Mouse (Mus musculus) testis, postnatal 14 days (tissue): ENCODE measurements around the gene Rabggta.

Source experiments
- DNase-seq: peaks from one replicate; pipeline ENCODE4 v3.0.0; 2021; ENCODE audit warnings: low spot score

Rabggta gene

DNA sequence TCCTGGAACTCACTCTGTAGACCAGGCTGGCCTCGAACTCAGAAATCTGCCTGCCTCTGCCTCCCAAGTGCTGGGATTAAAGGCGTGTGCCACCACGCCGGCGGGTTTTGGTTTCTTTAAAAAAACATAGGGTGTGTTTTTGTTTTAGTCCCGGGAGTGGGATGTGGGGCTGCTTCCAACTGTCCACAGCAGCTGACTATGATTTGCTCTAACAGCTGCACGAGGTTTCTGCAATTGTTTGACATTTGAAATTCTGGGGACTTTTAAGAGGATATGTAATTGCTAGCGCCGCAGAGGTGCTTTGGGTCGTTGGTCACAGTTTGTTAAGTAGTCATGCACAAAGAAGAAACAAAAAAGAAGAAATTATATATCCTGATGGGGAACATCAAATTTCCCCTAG, 32.6 kb downstream of the Rabggta start:
- no peak for DNase-seq

DNA sequence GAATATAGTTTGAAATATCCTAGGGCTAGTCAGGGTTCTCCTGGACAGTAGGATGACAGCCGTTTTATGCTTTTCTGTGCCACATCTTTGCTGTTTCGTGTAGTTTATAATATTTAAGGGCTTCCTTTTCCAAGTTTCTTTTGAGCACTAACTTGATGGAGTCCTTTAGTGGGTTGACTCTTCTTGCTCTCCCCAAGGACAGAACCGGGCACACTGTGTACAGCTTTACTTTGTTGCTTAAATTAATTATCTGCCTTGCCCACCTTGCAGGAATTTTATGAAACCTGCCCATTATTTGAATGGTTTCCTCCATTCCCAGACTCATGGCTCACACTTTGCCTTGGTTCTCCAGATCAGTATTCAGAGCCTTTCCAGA, 40.0 kb downstream of the Rabggta start:
- DNase-seq: no peak

DNA sequence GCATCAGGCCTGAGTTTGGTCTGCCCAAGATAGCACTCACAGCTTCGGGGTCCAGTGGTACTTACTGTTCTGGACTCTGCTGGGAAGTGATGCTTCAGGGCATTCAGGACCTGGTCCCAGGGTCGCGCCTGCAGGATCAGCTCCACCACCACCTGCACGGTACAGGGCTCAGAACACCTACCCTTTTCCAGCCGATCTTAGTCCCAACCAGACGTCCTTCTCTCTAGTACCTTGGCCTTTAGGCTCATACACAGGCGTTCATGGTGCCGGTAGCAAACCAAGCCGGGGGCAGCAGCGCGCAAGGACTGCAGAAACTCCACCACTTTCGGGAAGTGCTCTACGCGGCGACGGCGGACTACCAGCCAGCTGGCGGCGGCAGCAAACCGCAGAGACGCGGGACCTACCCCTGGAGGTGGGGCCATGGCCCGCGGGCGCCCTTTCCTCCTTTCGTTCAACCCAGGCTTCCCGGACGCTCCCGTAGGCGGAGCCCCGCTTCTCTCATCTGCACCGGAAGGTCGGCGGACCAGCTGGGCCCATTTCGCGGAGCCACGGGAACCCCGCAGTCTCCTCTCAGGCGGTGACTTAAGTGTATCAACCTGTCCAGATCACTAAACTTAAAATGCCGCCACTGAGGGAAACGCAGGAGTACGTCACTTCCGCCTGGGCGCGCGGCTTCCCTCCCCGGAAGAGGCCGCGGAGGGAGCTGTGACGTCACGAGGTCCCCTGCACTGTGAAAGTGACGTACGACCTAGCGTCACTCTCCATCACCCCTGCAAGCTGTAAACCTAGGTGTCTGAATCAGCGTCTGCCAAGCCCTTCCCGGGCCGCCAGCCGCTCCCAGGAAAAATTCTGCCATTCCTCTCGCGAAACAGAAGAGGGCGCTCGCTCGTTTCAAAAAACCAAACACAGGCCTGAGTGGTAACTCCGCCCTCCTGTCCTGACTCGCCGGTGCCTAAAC, 40.6 kb downstream of the Rabggta start, which contains the start of gene Tinf2:
Tinf2 (minus strand) TSS at position 661 of the 958 bp plus-strand sequence.
- DNase-seq: peak; percentile 92

DNA sequence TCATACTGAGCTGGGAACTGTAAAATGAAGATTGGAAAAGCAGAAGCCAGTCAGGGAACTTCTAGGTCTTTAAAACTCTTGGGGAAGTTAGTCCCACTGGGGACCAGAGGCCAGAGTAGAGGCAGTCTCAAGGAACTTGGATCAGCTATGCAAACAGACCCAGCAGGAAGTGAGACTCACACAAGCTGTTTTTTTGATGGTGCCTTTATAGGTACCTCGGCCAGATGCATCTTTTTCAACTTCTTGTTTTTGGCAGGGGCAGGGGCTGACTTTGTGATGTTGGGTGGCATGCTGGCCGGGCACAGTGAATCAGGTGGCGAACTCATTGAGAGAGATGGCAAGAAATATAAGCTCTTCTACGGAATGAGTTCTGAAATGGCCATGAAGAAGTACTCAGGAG, 44.4 kb downstream of the Rabggta start:
- DNase-seq: no peak

DNA sequence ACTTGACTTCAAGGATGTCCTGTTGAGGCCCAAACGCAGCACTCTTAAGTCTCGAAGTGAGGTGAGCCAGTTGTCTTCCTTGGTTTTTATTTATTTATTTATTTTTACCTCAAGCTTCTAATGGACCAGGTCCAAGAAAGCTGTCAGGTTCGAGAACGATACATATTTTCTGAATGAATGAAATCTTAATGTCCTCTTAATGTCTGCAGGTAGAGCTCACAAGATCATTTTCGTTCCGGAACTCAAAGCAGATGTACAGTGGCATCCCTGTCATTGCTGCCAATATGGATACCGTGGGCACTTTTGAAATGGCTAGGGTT, 49.4 kb downstream of the Rabggta start:
- no peak for DNase-seq

DNA sequence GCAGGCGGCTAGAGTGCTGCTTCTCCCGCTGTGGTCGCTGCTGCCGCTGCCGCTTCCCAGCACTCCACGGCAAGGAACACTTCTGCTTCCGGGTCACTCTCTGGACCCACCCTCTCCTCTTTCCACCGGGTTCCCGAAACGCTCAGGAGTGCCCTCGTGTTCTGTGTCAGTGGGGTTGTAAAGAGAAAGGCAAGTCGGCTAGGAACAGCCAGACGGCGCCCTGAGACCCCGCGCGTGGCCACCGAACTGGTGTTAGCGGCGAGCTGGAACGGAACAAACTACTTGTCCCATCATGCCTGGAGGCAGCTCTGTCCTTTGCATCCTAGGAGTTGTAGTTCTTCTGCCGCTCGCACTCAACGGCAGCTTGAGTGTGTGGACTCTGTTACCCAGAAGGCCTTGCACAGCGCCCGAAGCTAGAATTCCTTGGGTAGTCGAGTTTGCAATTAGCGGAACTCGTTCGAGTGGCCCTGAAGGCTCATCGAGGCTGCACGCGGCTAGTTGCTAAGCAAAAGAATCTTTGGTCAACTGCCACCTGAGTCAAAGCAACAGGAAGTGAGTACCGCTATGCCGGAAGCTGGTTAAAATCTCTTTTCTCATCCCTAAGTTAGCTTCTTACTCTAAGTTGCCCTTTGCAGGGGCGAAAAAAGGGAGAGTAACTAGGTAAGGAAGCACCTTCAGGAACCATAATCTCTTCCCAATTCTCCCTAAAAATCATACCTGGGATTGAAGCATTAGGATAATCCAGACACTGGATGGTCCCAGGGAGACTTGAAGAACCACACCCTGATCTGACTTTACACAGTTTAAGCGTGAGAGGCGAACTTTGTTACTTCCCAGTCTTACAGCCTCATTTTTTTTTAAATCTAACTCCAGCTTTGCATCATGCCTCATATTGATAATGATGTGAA, 50.0 kb downstream of the Rabggta start, which contains the start of the genes Gmpr2 and Nedd8:
Gmpr2 (plus strand) TSS at position 109 of the 908 bp plus-strand sequence.
Nedd8 (minus strand) TSS at position 292 of the 908 bp plus-strand sequence.
- DNase-seq: peak; percentile 94

DNA sequence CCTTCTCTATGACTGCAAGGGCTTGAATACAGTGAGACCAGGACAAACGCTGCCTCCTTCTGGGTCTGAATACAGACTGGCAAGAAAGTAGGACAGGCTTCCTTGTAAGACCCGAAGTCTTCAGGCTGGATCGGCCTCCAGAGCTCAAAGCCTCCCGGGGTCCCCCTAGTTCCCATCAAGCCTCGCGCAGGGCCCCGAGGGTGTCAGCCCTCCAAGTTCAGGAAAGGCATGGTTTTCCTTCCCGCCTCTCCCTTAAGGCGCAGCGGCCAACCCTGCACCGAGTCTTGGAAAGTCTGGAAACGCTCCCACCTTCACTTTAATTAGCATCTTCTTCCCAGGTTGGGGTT, 50.6 kb downstream of the Rabggta start:
- no peak for DNase-seq
